13 mouse cellular contexts compared by ENCODE assay signal in genomic region chr17:73199387-73199786, GRCm38 (mm10).
DNase-seq lines count a peak whose midpoint lies in the region; TF ChIP-seq lines count a peak whose summit lies in the region.
"Had no signal": no experiment of that assay in that cellular context is flagged by ENCODE, and none has a peak within 500 bp of the region (broad histone marks: within the 10 kb centered on the region; RNA-seq: fewer than 3 reads in every experiment).

No protein-coding gene starts in this region.

- peak; percentile 70 for TF ChIP-seq CTCF in layer of hippocampus, adult 2 months (conservative IDR thresholded peaks at IDR 0.05)

- no peak for DNase-seq in layer of hippocampus, adult 2 months (ENCODE audit: low spot score in 2 of 2)
- DNase-seq in layer of hippocampus, adult 8-10 months (ENCODE audit: low spot score in 2 of 2), result no peak
- DNase-seq in thymus, postnatal 14 days, result peak; percentile 26
- DNase-seq in thymus, postnatal 36 days, result no peak
- DNase-seq in NIH3T3 (ENCODE audit: low read depth), result peak; percentile 56
- no peak for DNase-seq in cerebellum, adult 11 months
- no peak for DNase-seq in T-cell, adult 2 months (ENCODE audit: low spot score)
- DNase-seq: adrenal gland, postnatal 10 days; cerebellum, postnatal 36 days; gastrocnemius, postnatal 25 days; left cerebral cortex, postnatal 4 days had no signal

- no peak overlapping the region for H3K27ac ChIP-seq in layer of hippocampus, adult 2 months
- H3K27ac ChIP-seq: embryonic facial prominence, embryonic 12.5 days; forebrain, embryonic 12.5 days had no signal

- H3K4me3 ChIP-seq in layer of hippocampus, adult 2 months, result no peak overlapping the region
- H3K4me3 ChIP-seq: embryonic facial prominence, embryonic 12.5 days; forebrain, embryonic 12.5 days had no signal

Comparison
In these comparisons a context has a peak if more than half of its experiments do, and no peak if none do; other contexts are left out.
1. DNase-seq: peak in thymus, postnatal 14 days (single experiment) and NIH3T3 (single experiment); none in layer of hippocampus, adult 2 months (0 of 2), layer of hippocampus, adult 8-10 months (0 of 2), thymus, postnatal 36 days (0 of 2), cerebellum, adult 11 months (single experiment) and T-cell, adult 2 months (single experiment).